Mouse (Mus musculus) heart, embryonic 11.5 days (tissue): ENCODE data around the gene Dnah14. TPM values are rescaled to one million over a fixed set of nuclear protein-coding genes. Genes with fewer than 3 reads are reported as not detected.

Experiments
- ATAC-seq: fragments of 200-750 bp; cut with Nextera tagmentation; replicated peaks from 2 replicates; pipeline ENCODE4 v1.8.0; 2017; ENCODE audit warnings: moderate library complexity; ENCODE audit not compliant: insufficient number of reproducible peaks, low FRiP score, low TSS enrichment
- H3K27ac ChIP-seq: fragments of 300-500 bp; sonication (generic); 2 replicates; pipeline ENCODE4 v1.5.1; 2014; ENCODE audit warnings: mild to moderate bottlenecking, low read depth, low read length
- H3K27me3 ChIP-seq: fragments of 300-500 bp; sonication (generic); 2 replicates; pipeline ENCODE4 v1.6.1; 2014; ENCODE audit warnings: mild to moderate bottlenecking, low read length, mixed read lengths; ENCODE audit not compliant: control insufficient read depth, insufficient read depth
- H3K36me3 ChIP-seq: fragments of 300-500 bp; sonication (generic); 2 replicates; pipeline ENCODE4 v1.6.1; 2014; ENCODE audit warnings: mild to moderate bottlenecking, low read length, moderate library complexity, mixed read lengths; ENCODE audit not compliant: control insufficient read depth, insufficient read depth
- H3K4me1 ChIP-seq: fragments of 300-500 bp; sonication (generic); 2 replicates; pipeline ENCODE4 v1.6.1; 2014; ENCODE audit warnings: low read length; ENCODE audit not compliant: control insufficient read depth, insufficient read depth
- H3K4me2 ChIP-seq: fragments of 300-500 bp; sonication (generic); 2 replicates; pipeline ENCODE4 v1.6.1; 2014; ENCODE audit warnings: mild to moderate bottlenecking, moderate library complexity
- H3K4me3 ChIP-seq: fragments of 300-500 bp; sonication (generic); 2 replicates; pipeline ENCODE4 v1.5.1; 2014; ENCODE audit warnings: low read depth, low read length
- H3K9ac ChIP-seq: fragments of 300-500 bp; sonication (generic); 2 replicates; pipeline ENCODE4 v1.6.1; 2014; ENCODE audit warnings: mild to moderate bottlenecking, low read depth, low read length, moderate library complexity
- H3K9me3 ChIP-seq: fragments of 300-500 bp; sonication (generic); replicated peaks from 2 replicates; pipeline ENCODE4 v1.6.1; 2016; ENCODE audit warnings: low read length; ENCODE audit not compliant: control insufficient read depth
- WGBS: fragments of 180-500 bp; shearing (Covaris S2); extraction: QIAGEN DNeasy Blood & Tissue Kit; methylation state at CpG from one replicate; pipeline ENCODE4 v1.1.7; 2014; ENCODE audit not compliant: insufficient replicate concordance; 5-methylcytosine and 5-hydroxymethylcytosine counted together
- polyA plus RNA-seq: library from polyadenylated mRNA; unstranded; fragments of >200 nt; fragmentation: Nextera tagmentation; extraction: Ambion mirVana; gene quantifications from 2 replicates; pipeline ENCODE4 v1.2.1, GENCODE M21; 2014

Gene Dnah14
- polyA plus RNA-seq, 1 experiment from 2014 or later: 0.99 TPM

GRCm38 (mm10) chr1:181628276-181628675 lies 51.9 kb downstream of the Dnah14 start:
- no peaks in the 10 kb centered on the region for H3K36me3 ChIP-seq
- ATAC-seq: no peak
- no peak overlapping the region for H3K4me3 ChIP-seq

GRCm38 (mm10) chr1:181631371-181631770 lies 55.0 kb downstream of the Dnah14 start:
- Histone ChIP-seq H3K36me3 (no peaks in the 10 kb centered on the region), H3K9ac (no peak overlapping the region), H3K27ac (no peak overlapping the region), H3K4me1 (no peaks in the 10 kb centered on the region), H3K9me3 (no peaks in the 10 kb centered on the region), H3K4me3 (no peak overlapping the region), H3K4me2 (no peak overlapping the region), H3K27me3 (no peaks in the 10 kb centered on the region)
- WGBS: 64% methylated on average over 4 of the region's 4 CpGs
- no peak for ATAC-seq

More at GRCm38 (mm10) chr1:181628276-181628675, 51.9 kb downstream of the Dnah14 start:
- Histone ChIP-seq H3K4me2 (no peak overlapping the region), H3K9ac (no peak overlapping the region), H3K4me1 (no peaks in the 10 kb centered on the region), H3K27me3 (no peaks in the 10 kb centered on the region), H3K9me3 (no peaks in the 10 kb centered on the region), H3K27ac (no peak overlapping the region)
- 65% methylated on average over 6 of the region's 6 CpGs for WGBS

- H3K36me3 ChIP-seq: no peaks in the 10 kb centered on the region
- no peak for ATAC-seq
- H3K27me3 ChIP-seq: no peaks in the 10 kb centered on the region
- no peaks in the 10 kb centered on the region for H3K4me1 ChIP-seq
- H3K9me3 ChIP-seq: no peaks in the 10 kb centered on the region
- H3K9ac ChIP-seq: no peak overlapping the region
- no peak overlapping the region for H3K4me3 ChIP-seq
- H3K27ac ChIP-seq: no peak overlapping the region
- no peak overlapping the region for H3K4me2 ChIP-seq
- 62% methylated on average over 12 of the region's 12 CpGs for WGBS
Measured at GRCm38 (mm10) chr1:181637997-181638713, 61.8 kb downstream of the Dnah14 start.

GRCm38 (mm10) chr1:181640383-181640782 lies 64.0 kb downstream of the Dnah14 start:
- Histone ChIP-seq H3K9ac (no peak overlapping the region), H3K27me3 (no peaks in the 10 kb centered on the region), H3K4me3 (no peak overlapping the region), H3K4me2 (no peak overlapping the region), H3K9me3 (no peaks in the 10 kb centered on the region), H3K27ac (no peak overlapping the region), H3K4me1 (no peaks in the 10 kb centered on the region), H3K36me3 (no peaks in the 10 kb centered on the region)
- ATAC-seq: no peak
- 76% methylated on average over 2 of the region's 2 CpGs for WGBS

- H3K4me3 ChIP-seq: no peak overlapping the region
- no peaks in the 10 kb centered on the region for H3K9me3 ChIP-seq
- H3K4me1 ChIP-seq: no peaks in the 10 kb centered on the region
- H3K27me3 ChIP-seq: no peaks in the 10 kb centered on the region
- no peak overlapping the region for H3K4me2 ChIP-seq
- no peak overlapping the region for H3K9ac ChIP-seq
- no peaks in the 10 kb centered on the region for H3K36me3 ChIP-seq
- 41% methylated on average over 8 of the region's 8 CpGs for WGBS
- no peak for ATAC-seq
- H3K27ac ChIP-seq: no peak overlapping the region
Measured at GRCm38 (mm10) chr1:181647467-181647866, 71.1 kb downstream of the Dnah14 start.

GRCm38 (mm10) chr1:181653481-181653880 lies 77.1 kb downstream of the Dnah14 start:
- Histone ChIP-seq H3K36me3 (no peaks in the 10 kb centered on the region), H3K4me2 (no peak overlapping the region), H3K4me3 (no peak overlapping the region), H3K27ac (no peak overlapping the region), H3K27me3 (no peaks in the 10 kb centered on the region), H3K9ac (no peak overlapping the region), H3K4me1 (no peaks in the 10 kb centered on the region), H3K9me3 (no peaks in the 10 kb centered on the region)
- ATAC-seq: no peak
- 69% methylated on average over 3 of the region's 3 CpGs for whole genome bisulfite sequencing

GRCm38 (mm10) chr1:181656421-181656820 lies 80.1 kb downstream of the Dnah14 start:
- H3K4me2 ChIP-seq: no peak overlapping the region
- ATAC-seq: no peak
- H3K9me3 ChIP-seq: no peaks in the 10 kb centered on the region
- H3K4me1 ChIP-seq: no peaks in the 10 kb centered on the region
- H3K27me3 ChIP-seq: no peaks in the 10 kb centered on the region
- no peaks in the 10 kb centered on the region for H3K36me3 ChIP-seq
- no peak overlapping the region for H3K27ac ChIP-seq
- 75% methylated on average over 5 of the region's 5 CpGs for WGBS
- H3K9ac ChIP-seq: no peak overlapping the region
- H3K4me3 ChIP-seq: no peak overlapping the region

GRCm38 (mm10) chr1:181666801-181667200 lies 90.4 kb downstream of the Dnah14 start:
- H3K4me1 ChIP-seq: no peaks in the 10 kb centered on the region
- H3K9ac ChIP-seq: no peak overlapping the region
- H3K9me3 ChIP-seq: no peaks in the 10 kb centered on the region
- H3K36me3 ChIP-seq: no peaks in the 10 kb centered on the region
- H3K27me3 ChIP-seq: no peaks in the 10 kb centered on the region
- WGBS: 42% methylated on average over 4 of the region's 4 CpGs
- no peak overlapping the region for H3K4me2 ChIP-seq
- H3K4me3 ChIP-seq: no peak overlapping the region
- no peak overlapping the region for H3K27ac ChIP-seq
- ATAC-seq: no peak
